Mouse (Mus musculus): ENCODE measurements around the gene Irx6. TPM values are rescaled to one million over a fixed set of nuclear protein-coding genes. Genes with fewer than 3 reads are reported as not detected.
A peak's percentile ranks its signal among the peaks of the same experiment; 100 is the strongest.

The Irx6 gene
- total RNA-seq, 2 experiments from 2014 or later: 0.16 to 0.26 TPM

DNA sequence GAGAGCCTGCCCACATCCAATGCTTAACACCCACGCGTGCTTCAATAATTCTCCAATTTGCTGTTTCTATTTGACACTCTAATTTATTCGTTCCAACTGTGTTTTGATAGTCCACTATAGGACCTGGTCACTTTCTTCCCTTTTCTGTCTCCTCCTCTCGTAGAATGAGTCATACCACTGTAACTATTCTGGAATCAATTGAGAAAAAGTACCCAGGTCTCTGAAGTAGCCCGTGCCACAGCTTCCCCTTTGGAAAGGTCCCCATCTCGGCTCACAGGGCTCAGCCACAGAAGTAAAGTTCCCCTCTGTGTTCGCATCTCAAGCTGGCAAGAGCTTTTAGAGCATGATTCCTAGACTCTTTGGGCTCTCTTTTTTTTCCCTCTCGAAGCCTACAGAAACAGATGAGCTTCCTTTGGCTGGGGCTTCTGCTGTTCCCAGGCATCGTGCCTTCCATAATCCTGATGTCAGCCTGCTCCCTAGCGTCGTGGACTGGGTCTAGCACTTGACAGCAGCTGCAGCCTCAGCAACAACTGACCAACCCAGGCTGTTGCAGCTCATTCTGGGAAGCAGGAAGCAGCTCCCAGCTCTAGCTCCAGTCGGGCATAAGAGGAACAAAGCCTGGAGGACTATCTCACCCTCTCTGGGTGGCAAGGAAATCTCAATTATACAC, 47.3 kb downstream of the Irx6 start:
- peak; percentile 66 to 82 for DNase-seq (ENCODE audit: low spot score in 2 of 2)

DNA sequence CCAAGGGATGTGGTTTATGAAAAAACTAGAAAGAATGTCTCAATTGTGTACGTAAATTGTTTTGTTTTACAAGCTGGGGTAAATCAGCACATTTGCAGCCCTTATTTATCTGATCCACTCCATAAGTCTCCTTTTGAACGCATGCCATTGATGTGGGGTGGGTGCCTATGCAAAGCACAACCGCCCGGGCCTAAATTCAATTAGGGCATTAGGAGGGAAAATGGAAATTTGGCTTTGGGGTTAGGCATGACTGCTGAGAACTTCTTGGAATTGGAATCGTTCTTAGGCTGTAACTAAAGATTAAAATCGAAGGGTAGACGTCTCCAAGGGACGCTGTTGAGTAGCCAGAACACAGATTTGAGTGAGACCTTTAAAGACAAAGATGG, 47.8 kb downstream of the Irx6 start:
- DNase-seq (ENCODE audit: low spot score in 2 of 2): no peak

DNA sequence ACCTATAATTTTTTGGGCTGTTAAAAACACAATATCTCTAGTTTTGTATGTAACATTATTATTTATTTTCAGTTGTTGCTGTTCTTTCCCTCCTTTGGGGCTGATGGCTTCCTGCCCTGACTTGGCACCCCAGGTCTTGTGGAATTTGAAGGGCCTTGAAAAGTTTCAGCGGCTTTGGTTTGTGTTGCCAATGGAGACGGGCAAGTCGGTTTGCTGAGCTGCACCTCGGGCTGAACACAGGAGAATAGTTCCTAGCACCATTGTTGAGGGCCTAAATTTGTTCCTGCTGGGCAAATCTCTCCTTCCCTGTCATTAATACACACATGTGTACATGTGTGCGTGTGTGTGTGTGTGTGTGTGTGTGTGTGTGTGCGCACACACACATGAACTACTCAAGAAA, 49.2 kb downstream of the Irx6 start:
- no peak for DNase-seq (ENCODE audit: low spot score in 2 of 2)

DNA sequence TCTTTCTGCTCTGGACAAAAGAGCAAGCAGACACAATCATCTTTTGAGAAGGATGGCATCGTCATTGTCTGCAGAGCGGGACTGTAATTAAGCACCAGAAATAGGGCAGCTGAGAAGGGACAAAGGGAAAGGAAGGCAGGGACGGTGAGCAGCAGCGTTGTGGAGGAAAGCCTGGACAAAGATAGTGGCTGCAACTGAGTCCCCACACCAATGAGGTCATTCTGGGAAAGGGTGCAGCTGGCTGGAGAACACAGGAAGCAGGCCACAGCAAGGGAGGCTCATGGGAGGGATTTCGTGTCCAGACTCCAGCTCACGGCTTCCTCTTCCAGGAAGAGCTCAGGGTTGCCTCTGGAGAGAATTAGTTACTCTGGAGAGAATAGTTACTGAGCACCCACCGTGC, 49.9 kb downstream of the Irx6 start:
- no peak for DNase-seq (ENCODE audit: low spot score in 2 of 2)

DNA sequence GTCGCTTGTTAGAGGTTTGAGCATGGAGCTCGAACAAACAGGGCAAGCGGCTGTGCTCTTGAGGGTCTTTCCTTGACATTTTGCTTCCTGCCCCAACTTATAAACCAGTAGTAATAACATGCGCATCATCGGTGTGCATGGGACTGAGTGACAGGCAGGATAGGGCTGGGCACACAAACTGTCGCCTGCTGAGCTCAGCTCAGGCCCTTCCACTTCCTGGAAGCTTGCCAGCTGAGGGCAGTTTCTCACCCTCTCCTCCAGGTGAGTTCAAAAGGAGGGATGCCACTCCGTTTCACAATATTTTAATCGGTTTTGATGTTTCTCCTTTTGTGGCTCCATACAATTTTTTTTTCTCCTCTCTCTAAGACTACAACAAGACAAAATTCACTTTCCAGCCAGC, 50.3 kb downstream of the Irx6 start:
- DNase-seq (ENCODE audit: low spot score in 2 of 2): no peak

Other genes with a start within 250 kb of the Irx6 start
- 10 to 100 TPM in 1 of 2 experiments, 1 to 10 TPM in 1; 8.6 to 13.9 TPM for gene Mmp2, start 153.0 kb downstream of the Irx6 start, total RNA-seq (2021)
- 10 to 100 TPM in 1 of 2 experiments, 1 to 10 TPM in 1; 8.6 to 12.2 TPM for gene Lpcat2, start 181.1 kb downstream of the Irx6 start, total RNA-seq (2021)
- gene Capns2, start 227.1 kb downstream of the Irx6 start, total RNA-seq (2021): 1 to 10 TPM; 1.1 to 1.4 TPM